Mouse (Mus musculus): ENCODE measurements around the gene Wbp1.

Gene Wbp1

DNA sequence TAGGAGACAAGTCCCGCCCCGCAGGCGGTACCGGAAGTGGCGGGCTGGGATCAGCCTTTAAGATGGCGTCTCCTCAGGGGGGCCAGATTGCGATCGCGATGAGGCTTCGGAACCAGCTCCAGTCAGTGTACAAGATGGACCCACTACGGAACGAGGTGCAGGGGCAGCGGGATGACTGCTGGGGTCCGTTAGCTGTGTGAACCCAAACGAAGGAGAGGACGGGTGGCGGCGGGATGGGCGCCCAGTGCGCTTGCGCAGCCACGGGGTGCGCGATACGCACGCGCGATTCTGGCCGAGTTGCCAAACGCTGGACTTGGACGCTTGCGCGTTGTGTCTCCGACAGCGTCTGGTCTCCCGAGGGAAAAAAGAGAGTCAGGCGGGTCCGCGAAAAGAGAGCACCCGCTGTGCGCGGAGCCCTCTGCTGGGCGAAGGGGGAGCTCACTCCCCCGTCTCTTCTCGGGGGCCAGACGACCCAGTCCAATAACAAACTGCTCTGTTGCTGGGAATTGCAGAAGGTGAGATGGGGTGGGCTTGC is 43.0 kb downstream of the Wbp1 start:
- peak; percentile 87 to 100 for DNase-seq

DNA sequence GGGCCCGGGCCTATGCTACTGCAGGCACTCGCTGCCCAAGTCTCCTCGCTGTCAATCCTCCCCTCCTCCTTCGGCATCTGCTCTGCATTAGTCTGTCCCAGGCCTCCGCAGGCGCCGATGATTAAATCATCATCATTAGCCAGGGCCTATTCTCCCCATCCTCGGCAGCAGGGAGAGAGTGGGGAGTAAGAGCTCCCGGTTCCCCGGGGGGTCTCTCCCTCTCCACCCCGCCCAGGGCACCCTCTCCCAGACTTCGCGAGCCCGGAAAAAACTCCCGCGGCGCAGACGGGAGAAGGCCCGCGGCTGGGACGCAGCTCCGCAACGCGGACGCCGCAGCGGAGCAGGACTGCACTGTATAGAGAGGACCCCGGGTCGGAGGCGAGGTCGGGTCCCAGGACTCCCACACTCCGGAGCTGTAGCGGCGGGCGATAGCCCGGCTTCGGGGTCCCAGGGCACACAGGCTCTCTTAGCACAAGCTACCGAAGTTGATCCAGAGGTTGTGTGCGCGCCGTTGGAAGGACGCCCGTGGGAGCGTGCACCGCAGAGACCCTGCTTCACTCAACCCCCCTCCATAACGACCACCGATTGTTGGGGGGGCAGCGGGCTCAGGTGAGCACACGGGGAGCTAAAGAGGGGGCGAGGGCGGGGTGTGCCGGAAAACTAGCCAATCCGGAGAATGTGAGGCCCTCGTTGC is 43.6 kb downstream of the Wbp1 start, which contains the start of gene Pcgf1:
Gene Pcgf1, plus strand, starts transcription at position 240 of the 694 bp plus-strand sequence.
- DNase-seq = peak in 1 of 2 experiments; percentile 99

DNA sequence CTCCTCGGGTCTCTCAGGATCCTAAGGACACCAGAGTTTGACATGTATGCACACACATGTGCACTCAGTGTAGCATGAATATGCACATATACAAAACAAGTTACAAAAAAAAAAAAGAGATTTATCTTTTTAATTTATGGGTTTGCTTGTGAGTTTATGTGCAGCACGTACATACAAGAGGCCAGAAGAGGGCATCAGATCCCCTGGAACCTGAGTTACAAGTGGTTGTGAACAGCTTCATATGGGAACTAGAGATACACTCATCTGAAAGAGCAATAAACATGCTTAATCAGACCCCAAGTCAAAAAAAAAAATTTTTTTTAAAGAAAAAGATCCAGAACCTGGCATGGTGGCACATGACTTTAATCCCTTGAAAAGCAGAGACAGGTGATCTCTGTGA is 46.4 kb downstream of the Wbp1 start:
- DNase-seq = no peak

DNA sequence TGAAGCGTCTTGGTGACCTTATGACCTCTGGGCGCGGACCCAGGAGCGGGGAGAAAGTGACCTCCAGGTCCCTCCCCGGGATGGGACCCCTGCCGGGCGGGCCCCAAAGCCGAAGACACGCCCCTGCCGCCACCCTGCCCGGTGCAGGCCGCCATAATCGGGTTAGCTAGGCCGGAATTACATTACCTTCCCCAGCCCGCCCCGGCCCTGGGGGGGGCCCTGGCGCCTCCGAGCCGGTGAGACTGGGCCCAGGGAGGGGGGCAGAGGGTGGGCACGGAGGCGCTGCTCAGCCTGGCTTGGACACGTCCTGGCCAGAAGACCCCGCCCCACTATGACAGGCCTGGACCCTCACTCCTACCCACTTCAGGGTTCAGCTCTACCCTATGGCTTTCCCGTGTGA is 50.1 kb downstream of the Wbp1 start:
- peak in 1 of 2 experiments; percentile 33 for DNase-seq

GRCm38 (mm10) chr6:83070311-83071219 is 50.8 kb downstream of the Wbp1 start:
- peak in 1 of 2 experiments; percentile 58 for DNase-seq

GRCm38 (mm10) chr6:83070247-83070310 is 51.3 kb downstream of the Wbp1 start, which contains the start of gene Tlx2:
Gene Tlx2 (minus strand): TSS chr6:83070293.
- DNase-seq = peak in 1 of 2 experiments; percentile 34

GRCm38 (mm10) chr6:83069488-83070246 is 51.7 kb downstream of the Wbp1 start:
- no peak for DNase-seq
